Mouse (Mus musculus) granulocyte monocyte progenitor cell, adult 5-6 weeks (primary cell): Measurements from ENCODE around the gene Gng8. TPM values are rescaled to one million over a fixed set of nuclear protein-coding genes. Genes with fewer than 3 reads are reported as not detected.
A peak's percentile ranks its signal among the peaks of the same experiment; 100 is the strongest.

Experiments used
- ATAC-seq: replicated peaks from 2 replicates; pipeline ENCODE4 v1.8.0; 2016; ENCODE audit warnings: mild to moderate bottlenecking, moderate TSS enrichment, inconsistent platforms; ENCODE audit not compliant: poor library complexity, severe bottlenecking
- total RNA-seq, 2 experiments: library from RNA; stranded (forward) in 1 of 2; stranded (reverse) in 1 of 2; fragments of 200-712, 200-1000 nt in 1 of 2; fragments of >200 nt in 1 of 2; fragmentation: Nextera tagmentation in 1 of 2; gene quantifications; 2 replicates each; pipeline ENCODE4 v1.2.3; 2014 to 2017

Gng8 gene
- total RNA-seq (2014; fragmentation: Nextera tagmentation): not detected in 2 replicates
- total RNA-seq (2017): 0.26 and 0.62 TPM in 2 replicates

- ATAC-seq: peak; percentile 79
These were observed at the start of gene Gng8 for GRCm38 (mm10) chr7:16891641-16892351. Gng8 (plus strand) TSS chr7:16891786.

GRCm38 (mm10) chr7:16842645-16843063, 48.9 kb upstream of the Gng8 start, which contains the start of gene Prkd2:
Prkd2 (plus strand) TSS chr7:16842902.
- peak; percentile 71 for ATAC-seq

- no peak for ATAC-seq
These were observed 48.0 kb upstream of the Gng8 start for GRCm38 (mm10) chr7:16843441-16844171.

GRCm38 (mm10) chr7:16844696-16845071, 46.9 kb upstream of the Gng8 start:
- ATAC-seq: no peak

GRCm38 (mm10) chr7:16845072-16845819, 46.3 kb upstream of the Gng8 start:
- peak; percentile 4; the same call in 1 of the 2 replicates for ATAC-seq

- no peak for ATAC-seq
These were observed 45.8 kb upstream of the Gng8 start for GRCm38 (mm10) chr7:16845820-16846167.

- no peak for ATAC-seq
These were observed 44.8 kb upstream of the Gng8 start for GRCm38 (mm10) chr7:16846775-16847174.

- ATAC-seq: no peak
These were observed 44.1 kb upstream of the Gng8 start for GRCm38 (mm10) chr7:16847507-16847906.

- peak; percentile 24; the same call in 1 of the 2 replicates for ATAC-seq
These were observed 43.0 kb upstream of the Gng8 start for GRCm38 (mm10) chr7:16848579-16848978.

GRCm38 (mm10) chr7:16851636-16852035, 40.0 kb upstream of the Gng8 start:
- no peak for ATAC-seq

GRCm38 (mm10) chr7:16853302-16853831, 38.2 kb upstream of the Gng8 start:
- no peak for ATAC-seq

GRCm38 (mm10) chr7:16858336-16858735, 33.2 kb upstream of the Gng8 start:
- ATAC-seq: peak; percentile 75

- peak; percentile 59 for ATAC-seq
These were observed 31.5 kb upstream of the Gng8 start for GRCm38 (mm10) chr7:16859902-16860651.

GRCm38 (mm10) chr7:16867488-16867887, 24.1 kb upstream of the Gng8 start:
- no peak for ATAC-seq

- ATAC-seq: no peak
These were observed 22.1 kb upstream of the Gng8 start for GRCm38 (mm10) chr7:16869497-16869896.

GRCm38 (mm10) chr7:16871600-16871999, 20.0 kb upstream of the Gng8 start:
- no peak for ATAC-seq

GRCm38 (mm10) chr7:16872478-16872877, 19.1 kb upstream of the Gng8 start:
- ATAC-seq: no peak

GRCm38 (mm10) chr7:16873392-16873791, 18.2 kb upstream of the Gng8 start:
- no peak for ATAC-seq

- peak; percentile 51 for ATAC-seq
These were observed 17.4 kb upstream of the Gng8 start for GRCm38 (mm10) chr7:16874190-16874589.

GRCm38 (mm10) chr7:16874756-16875309, 16.8 kb upstream of the Gng8 start:
- ATAC-seq: peak; percentile 85
